Comparison of ENCODE assay signal across 13 mouse cellular contexts in genomic region chrX:98301924-98302323, GRCm38 (mm10).
"Had no signal": no experiment of that assay in that cellular context is flagged by ENCODE, and none has a peak within 500 bp of the region (broad histone marks: within the 10 kb centered on the region; RNA-seq: fewer than 3 reads in every experiment).

No protein-coding gene starts in this region.

- ATAC-seq: liver, postnatal 0 days; lung, postnatal 0 days; midbrain, embryonic 13.5 days; midbrain, embryonic 15.5 days had no signal

- DNase-seq: liver, postnatal 0 days; lung, adult 2 months; lung, postnatal 14 days; lung, postnatal 36 days; right cerebral cortex, postnatal 25 days; right cerebral cortex, postnatal 4 days; spleen, adult 18-20 months; thymus, adult 18-20 months; thymus, postnatal 14 days; thymus, postnatal 36 days had no signal
